Mouse (Mus musculus) megakaryocyte-erythroid progenitor cell, adult 5-6 weeks (primary cell): ENCODE measurements around the gene Pum2. TPM values are rescaled to one million over a fixed set of nuclear protein-coding genes. Genes with fewer than 3 reads are reported as not detected.
"Not testable (repeated sequence)": the region's sequence is repeated elsewhere in the genome, so short reads cannot be mapped to it uniquely, and the experiment has no call there.

Experiments used
- ATAC-seq: replicated peaks from 2 replicates; pipeline ENCODE4 v1.8.0; 2016; ENCODE audit warnings: mild to moderate bottlenecking, inconsistent platforms; ENCODE audit not compliant: severe bottlenecking, poor library complexity, low FRiP score, low TSS enrichment
- total RNA-seq, 2 experiments: library from RNA; stranded (forward) in 1 of 2; stranded (reverse) in 1 of 2; fragments of 200-1000, 215-1000 nt in 1 of 2; fragments of >200 nt in 1 of 2; fragmentation: Nextera tagmentation in 1 of 2; gene quantifications; 2 replicates each; pipeline ENCODE4 v1.2.3; 2014 to 2017

The Pum2 gene
- total RNA-seq, 2 experiments from 2014 or later, result 109 to 111 TPM

DNA sequence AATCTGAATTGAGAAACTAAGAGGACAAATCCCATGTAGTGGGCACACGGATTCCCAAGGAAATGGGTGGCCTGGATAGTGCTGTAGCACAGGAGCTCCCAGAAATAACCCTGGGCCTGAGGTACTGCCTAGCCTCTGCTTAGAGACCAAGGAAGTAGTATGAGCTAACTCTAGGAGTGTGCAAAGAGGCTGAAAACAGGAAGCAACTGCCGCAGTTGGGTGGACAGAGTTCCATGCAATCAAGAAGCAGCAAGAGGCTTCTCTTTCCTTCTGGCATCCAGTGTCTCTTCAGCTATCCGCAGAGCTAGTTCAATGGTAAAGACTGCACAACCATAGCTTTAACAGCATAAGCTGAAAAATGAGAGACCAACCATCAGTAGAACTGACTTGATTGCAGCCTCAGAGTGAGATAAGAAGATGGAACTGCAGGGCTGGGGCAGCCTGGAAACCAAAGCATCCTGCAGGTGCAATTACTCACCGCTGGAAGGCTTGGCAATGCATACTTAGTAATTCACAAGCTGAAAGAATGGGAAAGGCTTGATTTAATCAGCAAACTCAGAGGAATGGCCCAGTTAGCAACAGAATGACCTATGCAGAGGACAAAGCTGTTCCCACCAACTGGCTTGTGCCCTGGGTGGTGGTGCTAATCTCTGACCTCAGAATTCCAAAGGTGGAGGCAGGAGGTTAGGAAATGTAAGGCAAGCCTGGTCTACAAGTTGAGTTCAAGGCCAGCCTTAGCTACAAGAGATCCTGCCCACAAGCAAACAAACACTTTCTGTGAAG is 6.3 kb upstream of the Pum2 start:
- peak; percentile 61; the same call in 1 of the 2 replicates for ATAC-seq

DNA sequence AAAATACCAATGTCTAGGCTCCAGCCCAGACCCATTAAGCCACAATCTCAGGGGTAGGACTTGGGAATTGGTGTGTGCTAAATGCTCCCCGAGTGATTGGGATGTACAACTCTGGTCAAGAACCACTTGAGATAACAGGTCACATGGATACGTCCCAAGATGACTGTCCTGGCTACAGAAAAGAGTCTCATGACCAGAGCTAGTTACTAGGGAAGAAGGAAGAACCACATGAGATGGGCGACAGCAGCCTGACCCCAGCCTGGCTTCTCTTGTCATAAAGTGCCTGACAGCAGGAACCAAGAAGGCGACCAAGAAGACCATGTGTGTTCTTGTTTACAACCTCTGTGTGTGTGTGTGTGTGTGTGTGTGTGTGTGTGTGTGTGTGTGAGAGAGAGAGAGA is 4.5 kb upstream of the Pum2 start:
- ATAC-seq, result no peak

DNA sequence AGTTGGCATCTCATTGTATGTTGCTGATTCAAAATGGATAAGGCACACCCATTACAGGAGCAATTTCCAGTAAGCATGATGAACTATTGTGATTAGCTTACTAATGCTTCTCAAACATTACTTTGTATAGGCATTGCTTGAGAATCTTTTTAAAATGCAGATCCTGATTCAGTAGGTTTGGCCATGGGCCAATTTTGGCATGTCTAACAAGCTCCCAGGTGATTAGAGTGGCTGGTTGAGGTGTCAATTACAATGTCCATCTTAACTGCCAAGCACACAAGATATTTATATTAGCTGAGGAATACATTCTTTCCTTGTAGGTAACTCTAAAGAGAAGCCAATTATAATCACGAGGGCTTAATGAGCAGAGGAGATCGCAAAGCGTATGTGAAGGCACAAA is 4.1 kb upstream of the Pum2 start:
- ATAC-seq, result no peak

DNA sequence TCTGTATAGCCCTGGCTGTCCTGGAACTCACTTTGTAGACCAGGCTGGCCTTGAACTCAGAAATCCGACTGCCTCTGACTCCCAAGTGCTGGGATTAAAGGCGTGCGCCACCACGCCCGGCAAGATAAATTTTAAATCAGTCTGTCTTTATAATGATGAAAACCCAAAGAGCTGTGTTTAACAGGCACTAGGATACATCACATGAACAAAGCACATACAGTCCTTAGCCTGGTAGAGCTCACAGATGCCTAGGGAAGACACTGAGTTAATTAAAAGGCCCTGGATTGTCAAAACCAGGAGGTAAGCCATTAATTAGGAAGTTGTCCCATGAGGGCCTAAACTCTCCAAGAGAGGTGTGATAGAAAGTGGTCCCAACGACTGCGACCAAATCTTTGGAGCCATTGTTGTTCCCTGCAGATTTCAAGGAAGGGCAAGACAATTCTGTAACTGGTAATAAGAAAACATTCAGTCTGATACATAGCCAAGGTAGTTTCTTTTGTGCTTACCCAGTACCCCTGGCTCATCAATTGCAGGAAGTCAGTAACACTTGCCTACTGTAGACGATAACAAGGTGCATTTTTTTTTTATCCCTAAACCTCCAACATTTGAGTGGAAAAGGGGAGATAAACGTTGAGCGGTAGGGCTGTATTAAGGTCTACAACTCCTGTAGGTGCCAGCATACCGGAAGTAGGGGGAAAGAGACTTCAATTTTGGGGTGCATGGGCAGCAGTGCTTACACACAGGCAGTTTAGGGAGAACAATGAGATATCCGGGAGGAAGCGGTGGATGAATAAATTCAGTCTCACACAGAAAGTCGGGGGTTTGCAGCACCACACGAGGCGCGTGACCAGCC is 587 bp upstream of the Pum2 start:
- peak; percentile 36 for ATAC-seq

DNA sequence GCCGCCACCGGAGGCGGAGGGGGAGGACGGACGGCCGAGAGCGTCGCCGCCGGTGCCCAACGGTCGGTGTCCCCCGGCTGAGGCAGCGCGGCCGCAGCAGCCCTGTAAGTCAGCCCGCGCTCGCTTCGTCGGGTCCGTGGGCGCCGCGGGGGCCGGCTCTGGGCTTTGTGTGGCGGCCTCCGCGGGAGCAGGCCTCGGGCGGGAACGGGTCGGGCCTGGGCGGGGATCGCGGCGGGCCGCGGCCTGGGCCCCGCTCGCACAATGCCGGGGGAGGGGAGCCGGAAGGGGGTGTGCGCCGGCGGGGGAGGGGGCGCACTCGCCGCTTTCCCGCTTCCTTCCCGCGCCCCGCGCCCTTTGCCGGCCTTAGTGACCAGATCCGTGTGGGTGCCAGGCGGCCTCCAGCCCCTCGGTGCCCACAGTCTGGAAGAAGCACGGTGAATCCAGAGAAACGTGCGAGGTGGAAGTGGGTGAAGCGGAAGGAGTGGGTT is 487 bp downstream of the Pum2 start:
- ATAC-seq, result 0 out of 2 replicates have a peak, but pooled peaks have one; percentile 12

DNA sequence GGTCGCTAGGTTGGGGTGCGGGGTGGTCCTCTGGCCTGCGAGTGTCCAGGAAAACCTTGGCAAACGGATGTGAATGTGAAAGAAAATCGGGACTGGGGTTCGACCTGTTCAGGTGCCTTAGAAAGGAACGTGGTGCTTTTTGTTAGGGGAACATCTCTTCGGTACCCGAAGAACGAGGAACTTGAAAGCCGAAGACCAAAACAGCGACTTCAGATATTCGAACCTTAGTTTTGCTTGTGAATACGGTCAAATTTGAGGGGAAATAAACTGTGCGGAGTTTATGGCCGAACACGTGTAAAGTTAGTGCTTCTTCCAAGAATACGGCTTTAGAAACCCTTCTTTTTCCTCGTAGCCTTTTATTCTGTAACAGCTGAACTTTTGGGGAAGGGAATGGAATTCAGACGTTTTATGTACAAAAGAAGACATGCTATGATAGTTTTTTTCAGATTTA is 982 bp downstream of the Pum2 start:
- no peak for ATAC-seq

DNA sequence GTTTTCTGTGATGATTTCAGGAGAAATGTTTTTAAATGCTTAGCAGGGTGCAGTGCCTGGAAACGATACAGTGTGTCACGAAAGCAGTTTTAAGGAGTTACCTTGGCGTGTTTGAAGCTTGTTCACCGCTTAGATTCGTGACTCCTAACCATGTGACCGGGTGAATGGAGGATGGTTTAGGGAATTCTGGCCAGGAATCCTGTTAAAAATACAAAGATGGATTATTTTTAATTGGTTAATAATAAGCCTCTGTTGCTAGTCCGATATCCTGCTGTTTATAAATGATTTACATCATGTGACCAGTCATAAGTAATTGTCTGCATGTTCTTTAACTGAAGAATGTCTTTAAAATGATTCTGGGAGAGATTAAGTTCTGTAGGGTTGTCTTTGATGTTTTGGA is 1.4 kb downstream of the Pum2 start:
- ATAC-seq, result no peak

DNA sequence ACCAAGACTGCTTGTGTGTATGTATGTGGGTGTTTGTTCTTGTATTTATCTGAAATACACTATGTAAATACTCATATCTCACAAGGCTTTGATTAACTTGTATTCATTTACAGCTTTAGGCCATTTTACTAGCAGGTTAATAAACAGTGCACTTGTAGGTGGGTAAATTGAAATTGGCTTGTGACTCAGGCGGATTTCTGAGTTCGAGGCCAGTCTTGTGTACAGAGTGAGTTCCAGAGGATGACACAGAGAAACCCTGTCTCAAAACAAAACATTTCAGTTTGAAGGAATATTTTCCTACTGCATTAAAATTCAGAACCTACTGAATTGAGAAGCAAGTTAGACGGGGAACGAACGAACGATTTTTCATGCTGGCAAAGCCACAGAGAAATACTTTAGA is 2.4 kb downstream of the Pum2 start:
- no peak for ATAC-seq

DNA sequence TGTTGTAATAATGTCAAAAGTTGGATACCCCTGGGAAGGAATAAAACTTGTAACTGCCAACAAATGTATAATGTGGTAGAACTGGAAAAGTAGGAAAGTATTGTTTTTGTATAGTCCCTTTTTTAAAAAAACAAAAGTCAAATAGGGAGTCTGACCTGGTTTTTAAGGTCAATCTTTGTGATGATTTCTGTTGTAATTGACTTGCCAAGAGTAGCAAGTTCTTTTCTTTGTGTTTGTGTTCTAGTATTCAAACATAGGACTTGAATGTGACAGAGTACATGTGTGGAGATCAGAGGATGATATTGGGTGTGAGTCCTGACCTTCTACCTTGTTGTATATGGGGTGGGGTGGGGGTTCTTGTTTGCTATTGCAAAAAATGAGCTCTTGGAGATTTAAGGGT is 4.0 kb downstream of the Pum2 start:
- no peak for ATAC-seq

DNA sequence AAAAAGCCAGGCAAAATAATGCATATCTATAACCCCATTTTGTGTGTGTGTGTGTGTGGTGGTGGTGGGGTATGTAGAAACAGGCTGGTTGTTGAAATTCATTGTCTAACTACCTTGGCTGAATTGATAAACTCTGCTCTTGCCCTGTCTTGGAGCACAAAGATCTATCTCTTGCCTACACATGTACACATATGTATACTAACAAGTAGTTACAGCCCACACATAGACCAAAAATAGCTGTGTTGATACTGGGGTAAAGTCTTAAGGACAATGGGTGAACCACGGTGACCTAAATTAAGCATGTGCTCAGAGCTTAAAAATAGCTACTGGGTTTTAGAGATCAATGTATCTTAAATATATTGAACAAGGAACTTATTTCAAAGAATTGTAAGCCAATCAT is 10.3 kb downstream of the Pum2 start:
- peak; percentile 80 for ATAC-seq

DNA sequence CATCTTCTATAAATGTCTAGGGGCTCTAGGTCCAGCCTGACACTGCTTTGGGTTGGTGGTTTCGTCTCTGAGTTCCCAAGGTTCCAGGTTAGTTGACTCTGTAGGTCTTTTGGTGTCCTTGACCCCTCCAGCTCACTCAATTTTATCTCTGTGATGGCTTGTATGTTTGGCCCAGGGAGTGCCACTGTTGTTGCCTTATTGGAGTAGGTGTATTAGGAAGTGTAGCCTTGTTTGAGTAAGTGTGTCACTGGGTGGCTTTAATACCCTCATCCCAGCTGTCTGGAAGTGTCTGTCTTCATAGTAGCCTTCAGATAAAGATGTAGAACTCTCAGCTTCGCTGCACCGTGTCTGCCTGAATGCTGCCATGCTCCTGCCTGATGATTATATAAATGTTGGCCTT is 11.1 kb downstream of the Pum2 start:
- ATAC-seq, result no peak

DNA sequence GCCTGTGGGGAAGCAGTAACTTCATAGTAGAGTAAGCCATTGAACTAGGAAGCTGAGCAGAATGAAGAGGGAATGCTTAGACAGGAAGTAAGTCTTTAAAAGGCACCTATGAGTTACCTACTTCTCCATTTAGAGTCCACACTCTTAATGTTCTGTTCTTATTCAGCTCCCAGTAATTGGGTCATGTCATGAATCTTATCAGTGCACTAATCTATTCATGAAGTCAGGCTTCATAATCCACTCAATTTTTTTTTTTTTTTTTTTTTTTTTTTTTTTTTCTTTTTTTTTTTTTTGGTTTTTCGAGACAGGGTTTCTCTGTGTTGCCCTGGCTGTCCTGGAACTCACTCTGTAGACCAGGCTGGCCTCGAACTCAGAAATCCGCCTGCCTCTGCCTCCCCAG is 15.9 kb downstream of the Pum2 start:
- ATAC-seq, result not testable (repeated sequence)

DNA sequence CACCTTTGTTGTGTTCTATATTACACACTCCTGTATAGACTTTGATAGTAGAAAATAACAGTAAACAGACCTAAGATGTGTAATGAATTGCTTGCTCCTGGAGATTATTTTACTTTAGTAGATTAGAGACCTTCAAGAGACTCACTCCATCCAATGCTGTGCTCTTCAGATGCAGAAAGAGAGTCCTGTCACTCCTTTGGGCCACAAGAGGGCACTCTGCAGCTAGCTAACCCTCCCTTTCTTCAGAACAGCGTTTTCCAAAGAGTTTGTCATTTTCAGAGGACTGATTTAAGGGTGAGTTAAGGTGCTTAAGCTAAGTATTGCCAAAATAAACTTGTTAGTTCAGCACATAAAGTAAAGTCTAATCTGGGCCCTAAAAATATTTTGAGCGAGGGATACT is 25.0 kb downstream of the Pum2 start:
- ATAC-seq, result peak; percentile 82

DNA sequence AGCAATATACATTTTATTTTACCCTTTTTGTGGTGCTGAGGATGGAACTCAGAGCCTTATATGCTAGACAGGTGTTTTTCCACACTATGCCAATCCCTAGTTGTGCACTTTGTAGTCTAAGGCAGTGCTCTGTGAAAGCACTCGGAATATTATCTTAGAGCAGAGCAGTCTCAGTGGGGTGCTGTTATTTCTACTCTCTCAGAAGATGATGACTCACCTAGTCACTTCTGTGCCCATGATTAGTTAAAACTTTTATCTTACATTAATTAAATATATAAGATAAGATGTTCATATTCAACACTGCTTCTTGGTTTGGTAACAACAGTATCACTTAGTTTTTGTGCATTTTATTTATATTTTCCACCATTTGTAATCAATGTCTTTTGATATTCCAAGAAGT is 30.1 kb downstream of the Pum2 start:
- no peak; the same call in 1 of the 2 replicates for ATAC-seq

DNA sequence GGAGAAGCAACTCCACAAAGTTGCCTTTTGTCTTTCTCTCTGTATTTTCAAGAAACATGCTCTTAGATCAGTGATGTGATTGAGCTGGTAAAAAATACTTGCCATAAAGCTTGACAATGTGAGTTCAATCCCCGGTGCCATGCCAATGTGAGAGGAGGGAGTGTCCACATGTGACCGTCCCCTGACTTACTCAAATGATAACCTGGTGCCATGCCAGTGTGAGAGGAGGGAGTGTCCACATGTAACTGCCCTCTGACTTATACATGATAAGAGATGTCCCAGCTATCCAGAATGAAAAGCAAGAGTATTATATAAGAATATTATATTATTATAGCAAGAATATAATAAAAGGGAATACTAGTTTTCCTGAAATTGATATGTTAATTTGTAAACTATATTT is 34.9 kb downstream of the Pum2 start:
- peak; percentile 96 for ATAC-seq

DNA sequence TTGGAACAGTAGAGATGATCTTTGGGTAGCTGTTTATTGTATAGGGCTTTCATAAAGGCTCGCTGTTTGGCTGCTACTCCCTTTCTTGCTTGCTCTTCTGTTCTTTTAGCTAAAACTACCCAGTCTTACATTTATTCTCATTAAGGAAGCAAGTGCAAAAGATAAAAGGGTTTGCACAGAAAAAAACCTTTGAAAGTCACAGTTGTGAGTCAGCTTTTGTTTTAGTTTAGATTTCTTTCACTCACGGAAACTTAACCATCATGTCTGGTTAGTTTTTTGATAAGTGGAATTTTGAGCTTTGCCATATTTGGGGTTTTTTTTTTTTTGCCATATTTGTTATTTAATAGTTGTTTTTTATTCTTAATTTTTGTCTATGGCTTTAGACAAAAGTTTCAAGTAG is 38.7 kb downstream of the Pum2 start:
- no peak for ATAC-seq

DNA sequence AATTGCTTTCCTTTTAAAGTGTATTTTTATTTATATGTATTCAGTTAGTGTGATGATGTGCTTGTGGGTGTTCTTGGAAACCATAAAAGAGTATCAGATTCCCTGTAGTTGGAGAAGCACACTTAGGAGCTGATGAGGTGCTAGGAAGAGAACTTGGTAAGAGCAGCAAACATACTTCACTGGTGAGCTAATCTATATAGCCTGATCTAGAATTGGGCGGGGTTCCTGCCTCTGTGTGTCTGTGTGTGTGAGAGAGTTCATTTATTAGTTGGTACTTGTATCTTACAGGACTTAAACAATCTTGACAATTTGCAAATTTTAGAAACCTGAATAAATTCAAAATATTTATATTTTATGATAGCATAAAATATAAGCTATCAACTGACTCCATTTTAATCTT is 42.2 kb downstream of the Pum2 start:
- peak; percentile 89 for ATAC-seq

DNA sequence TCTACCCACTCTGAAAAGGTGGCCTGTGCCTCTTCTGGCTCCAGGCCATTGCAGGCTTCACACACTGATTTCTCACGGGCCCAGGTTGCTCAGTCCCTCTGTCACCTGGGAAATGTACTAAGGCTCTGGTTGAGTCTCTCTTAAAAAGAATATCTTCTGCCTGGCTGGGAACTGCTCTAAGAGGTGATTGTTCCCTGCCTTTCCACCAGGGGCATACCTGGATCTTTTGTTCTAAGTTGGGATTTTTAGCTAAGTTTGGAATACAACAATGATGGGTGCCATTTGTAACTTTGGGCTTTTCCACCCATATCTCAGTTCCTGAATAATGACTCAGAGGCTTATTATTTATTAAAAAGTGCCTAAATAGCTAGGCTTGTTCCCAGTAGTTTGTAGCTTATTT is 53.0 kb downstream of the Pum2 start:
- ATAC-seq, result 0 out of 2 replicates have a peak, but pooled peaks have one; percentile 14

DNA sequence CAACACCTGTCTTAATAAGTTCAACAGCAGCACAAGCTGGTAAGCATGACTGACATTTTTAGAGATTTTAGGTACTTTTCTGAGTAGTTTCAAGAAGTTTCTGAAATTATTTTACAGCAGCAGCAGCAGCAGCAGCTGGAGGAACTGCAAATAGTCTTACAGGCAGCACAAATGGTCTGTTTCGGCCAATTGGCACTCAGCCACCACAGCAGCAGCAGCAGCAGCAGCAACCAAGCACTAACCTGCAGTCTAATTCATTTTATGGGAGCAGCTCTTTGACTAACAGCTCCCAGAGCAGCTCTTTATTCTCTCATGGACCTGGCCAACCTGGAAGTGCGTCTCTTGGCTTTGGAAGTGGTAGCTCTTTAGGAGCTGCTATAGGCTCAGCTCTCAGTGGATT is 54.8 kb downstream of the Pum2 start:
- no peak for ATAC-seq

DNA sequence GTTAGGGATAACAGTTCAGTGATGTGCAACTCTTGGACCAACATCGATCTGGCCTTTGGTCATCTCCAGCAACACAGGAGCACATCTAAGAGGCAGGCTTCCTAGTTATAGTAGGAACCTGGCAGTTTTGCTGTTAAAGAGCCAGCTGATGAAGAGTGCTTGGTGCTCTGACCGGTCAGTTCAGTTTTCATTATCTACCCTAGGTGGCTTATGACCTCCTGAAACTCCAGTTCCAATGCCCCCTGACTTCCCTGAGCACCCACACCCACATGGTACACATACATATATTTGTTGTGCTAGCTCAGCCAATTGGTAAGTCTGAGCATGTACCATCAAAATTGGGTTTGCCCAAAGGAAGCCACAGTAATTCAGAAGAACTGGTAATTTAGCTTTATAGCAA is 79.7 kb downstream of the Pum2 start:
- no peak for ATAC-seq

DNA sequence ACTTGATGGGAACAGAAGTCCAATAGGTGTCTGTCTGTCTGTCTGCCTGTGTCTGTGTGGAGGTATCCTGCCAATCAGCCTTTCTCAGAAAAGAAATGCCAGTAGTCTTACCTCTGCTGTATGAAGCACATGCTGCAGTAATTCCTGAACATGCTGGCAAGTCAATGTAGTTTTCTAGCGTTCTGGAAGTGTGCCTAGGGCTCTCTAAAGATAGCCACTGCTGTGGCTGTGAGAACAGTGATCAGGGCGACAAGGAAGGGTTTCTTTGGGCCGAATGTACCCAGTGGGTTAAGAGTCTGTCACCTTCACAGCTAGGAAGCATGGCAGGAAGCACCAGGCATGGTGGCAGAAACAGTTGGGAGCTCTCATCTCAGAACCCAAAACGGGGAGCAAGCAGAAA is 80.2 kb downstream of the Pum2 start:
- ATAC-seq, result no peak
